Mouse (Mus musculus) ES-E14 (cell line): Measurements from ENCODE around the gene Kxd1.

Experiments
- CHD2 ChIP-seq: IDR thresholded peaks from 2 replicates; pipeline ENCODE4 v1.6.1; 2014; ENCODE audit warnings: mild to moderate bottlenecking, low read depth, low read length, inconsistent platforms
- HCFC1 ChIP-seq: IDR thresholded peaks from 2 replicates; pipeline ENCODE4 v1.6.1; 2012; ENCODE audit warnings: low read length, inconsistent platforms, borderline replicate concordance; ENCODE audit not compliant: insufficient read depth
- MAFK ChIP-seq: IDR thresholded peaks from 2 replicates; pipeline ENCODE4 v1.6.1; 2014; ENCODE audit warnings: mild to moderate bottlenecking, low read depth, low read length, inconsistent platforms; ENCODE audit not compliant: insufficient read depth
- ZC3H11A ChIP-seq: IDR thresholded peaks from 2 replicates; pipeline ENCODE4 v1.6.1; 2012; ENCODE audit warnings: low read depth, mild to moderate bottlenecking, inconsistent platforms, low read length, borderline replicate concordance
- ZNF384 ChIP-seq: IDR thresholded peaks from 2 replicates; pipeline ENCODE4 v1.6.1; 2012; ENCODE audit warnings: low read depth, low read length, inconsistent platforms

GRCm38 (mm10) chr8:70510228-70510915 lies 17.4 kb downstream of the Kxd1 start, which contains the start of gene Uba52:
- TF ChIP-seq ZC3H11A, result no peak
- no peak for TF ChIP-seq ZNF384
- no peak for TF ChIP-seq CHD2
- TF ChIP-seq HCFC1, result peak; percentile 79
- TF ChIP-seq MAFK, result no peak
